Mouse (Mus musculus) limb, embryonic 10.5 days (tissue): ENCODE data around the gene Tmem116. TPM values are rescaled to one million over a fixed set of nuclear protein-coding genes. Genes with fewer than 3 reads are reported as not detected.

Experiments
- DNase-seq: peaks from one replicate; pipeline ENCODE4 v3.0.0-alpha.2; 2017; ENCODE audit warnings: low spot score
- H3K27ac ChIP-seq: fragments of 300-500 bp; sonication (generic); 2 replicates; pipeline ENCODE4 v1.5.1; 2016; ENCODE audit warnings: mild to moderate bottlenecking
- H3K27me3 ChIP-seq: fragments of 300-500 bp; sonication (generic); 2 replicates; pipeline ENCODE4 v1.6.1; 2016; ENCODE audit warnings: low read depth, mild to moderate bottlenecking; ENCODE audit not compliant: poor library complexity, severe bottlenecking
- H3K36me3 ChIP-seq: fragments of 300-500 bp; sonication (generic); 2 replicates; pipeline ENCODE4 v1.6.1; 2016; ENCODE audit warnings: mild to moderate bottlenecking, moderate library complexity
- H3K4me1 ChIP-seq: fragments of 300-500 bp; sonication (generic); 2 replicates; pipeline ENCODE4 v1.6.1; 2016
- H3K4me3 ChIP-seq: fragments of 300-500 bp; sonication (generic); 2 replicates; pipeline ENCODE4 v1.5.1; 2016; ENCODE audit warnings: mild to moderate bottlenecking, moderate library complexity
- H3K9me3 ChIP-seq: fragments of 300-500 bp; sonication (generic); replicated peaks from 2 replicates; pipeline ENCODE4 v1.6.1; 2016; ENCODE audit warnings: mild to moderate bottlenecking
- WGBS: fragments of 180-500 bp; shearing (Covaris S2); methylation state at CpG from one replicate; pipeline ENCODE4 v1.1.7; 2016; 5-methylcytosine and 5-hydroxymethylcytosine counted together
- polyA plus RNA-seq: library from polyadenylated mRNA; unstranded; fragments of >200 nt; fragmentation: Nextera tagmentation; extraction: Ambion mirVana; gene quantifications from 2 replicates; pipeline ENCODE4 v1.2.1, GENCODE M21; 2016

Gene Tmem116
- polyA plus RNA-seq, 1 experiment from 2014 or later = 0.73 TPM

- DNase-seq = no peak
- H3K36me3 ChIP-seq = peaks cover 93% of the 10 kb centered on the region
- 71% methylated on average over 8 of the region's 8 CpGs for whole genome bisulfite sequencing
Observed at GRCm38 (mm10) chr5:121526961-121527360, 75.3 kb downstream of the Tmem116 start.

GRCm38 (mm10) chr5:121534521-121534920 is 82.8 kb downstream of the Tmem116 start:
- no peak overlapping the region for H3K4me3 ChIP-seq
- H3K27ac ChIP-seq = no peak overlapping the region
- H3K9me3 ChIP-seq = no peaks in the 10 kb centered on the region
- H3K4me1 ChIP-seq = no peaks in the 10 kb centered on the region
- 92% methylated on average over 5 of the region's 5 CpGs for WGBS
- peaks cover 96% of the 10 kb centered on the region for H3K36me3 ChIP-seq
- no peaks in the 10 kb centered on the region for H3K27me3 ChIP-seq
- DNase-seq = peak; percentile 39

More at GRCm38 (mm10) chr5:121526961-121527360, 75.3 kb downstream of the Tmem116 start:
- H3K4me1 ChIP-seq = no peaks in the 10 kb centered on the region
- no peaks in the 10 kb centered on the region for H3K9me3 ChIP-seq
- no peak overlapping the region for H3K27ac ChIP-seq
- no peaks in the 10 kb centered on the region for H3K27me3 ChIP-seq
- H3K4me3 ChIP-seq = no peak overlapping the region

GRCm38 (mm10) chr5:121535116-121535515 is 83.4 kb downstream of the Tmem116 start:
- Histone ChIP-seq H3K4me1 (no peaks in the 10 kb centered on the region), H3K27ac (no peak overlapping the region), H3K27me3 (no peaks in the 10 kb centered on the region), H3K4me3 (no peak overlapping the region), H3K9me3 (no peaks in the 10 kb centered on the region), H3K36me3 (peaks cover 96% of the 10 kb centered on the region)
- DNase-seq = no peak
- 96% methylated on average over 3 of the region's 3 CpGs for WGBS

- H3K36me3 ChIP-seq = peaks cover 85% of the 10 kb centered on the region
- WGBS = 86% methylated on average over 7 of the region's 7 CpGs
- no peak overlapping the region for H3K4me3 ChIP-seq
- no peak for DNase-seq
- H3K9me3 ChIP-seq = no peaks in the 10 kb centered on the region
- H3K27me3 ChIP-seq = no peaks in the 10 kb centered on the region
- no peaks in the 10 kb centered on the region for H3K4me1 ChIP-seq
- H3K27ac ChIP-seq = no peak overlapping the region
Observed at GRCm38 (mm10) chr5:121536921-121537555, 85.3 kb downstream of the Tmem116 start.

GRCm38 (mm10) chr5:121537588-121537987 is 85.9 kb downstream of the Tmem116 start:
- H3K36me3 ChIP-seq = peaks cover 80% of the 10 kb centered on the region
- no peak for DNase-seq
- 86% methylated on average over 2 of the region's 2 CpGs for WGBS
- no peaks in the 10 kb centered on the region for H3K4me1 ChIP-seq
- no peaks in the 10 kb centered on the region for H3K27me3 ChIP-seq
- H3K4me3 ChIP-seq = no peak overlapping the region
- no peaks in the 10 kb centered on the region for H3K9me3 ChIP-seq
- no peak overlapping the region for H3K27ac ChIP-seq

- WGBS = 95% methylated on average over 5 of the region's 5 CpGs
- no peak overlapping the region for H3K27ac ChIP-seq
- peaks cover 13% of the 10 kb centered on the region for H3K4me1 ChIP-seq
- H3K27me3 ChIP-seq = no peaks in the 10 kb centered on the region
- no peaks in the 10 kb centered on the region for H3K9me3 ChIP-seq
- no peak overlapping the region for H3K4me3 ChIP-seq
- peaks cover 57% of the 10 kb centered on the region for H3K36me3 ChIP-seq
- DNase-seq = no peak
Observed at GRCm38 (mm10) chr5:121540066-121540465, 88.4 kb downstream of the Tmem116 start.

- DNase-seq = no peak
- no peaks in the 10 kb centered on the region for H3K27me3 ChIP-seq
Observed at GRCm38 (mm10) chr5:121541235-121541634, 89.5 kb downstream of the Tmem116 start.

GRCm38 (mm10) chr5:121543370-121543769 is 91.7 kb downstream of the Tmem116 start:
- Histone ChIP-seq H3K27me3 (no peaks in the 10 kb centered on the region), H3K4me3 (no peak overlapping the region), H3K4me1 (peaks cover 22% of the 10 kb centered on the region), H3K36me3 (peaks cover 27% of the 10 kb centered on the region), H3K9me3 (no peaks in the 10 kb centered on the region), H3K27ac (no peak overlapping the region)
- 82% methylated on average over 3 of the region's 3 CpGs for WGBS
- no peak for DNase-seq

More at GRCm38 (mm10) chr5:121541235-121541634, 89.5 kb downstream of the Tmem116 start:
- 92% methylated on average over 7 of the region's 7 CpGs for WGBS
- Histone ChIP-seq H3K4me1 (peaks cover 17% of the 10 kb centered on the region), H3K4me3 (no peak overlapping the region), H3K27ac (no peak overlapping the region), H3K9me3 (no peaks in the 10 kb centered on the region), H3K36me3 (peaks cover 48% of the 10 kb centered on the region)

- under 1% methylated on average over 91 of the region's 97 CpGs for WGBS
- peaks cover 22% of the 10 kb centered on the region for H3K4me1 ChIP-seq
- peak within 1 kb of the TSS; percentile 90 for H3K4me3 ChIP-seq
- H3K36me3 ChIP-seq = peaks cover 9% of the 10 kb centered on the region
- H3K27me3 ChIP-seq = no peaks in the 10 kb centered on the region
- no peaks in the 10 kb centered on the region for H3K9me3 ChIP-seq
- peak within 1 kb of the TSS; percentile 99 for H3K27ac ChIP-seq
- DNase-seq = peak; percentile 68
Observed at GRCm38 (mm10) chr5:121544910-121545792, 93.5 kb downstream of the Tmem116 start, which contains the start of the genes Adam1a and Gm42878. Gene Adam1a, minus strand, starts transcription at chr5:121545482. Gene Gm42878, minus strand, starts transcription at chr5:121545482.

GRCm38 (mm10) chr5:121545793-121546529 is 94.3 kb downstream of the Tmem116 start, which contains the start of gene Mapkapk5:
Gene Mapkapk5, minus strand, starts transcription at chr5:121545905.
- H3K4me3 ChIP-seq = peak within 1 kb of the TSS; percentile 90
- H3K27me3 ChIP-seq = no peaks in the 10 kb centered on the region
- H3K9me3 ChIP-seq = no peaks in the 10 kb centered on the region
- peaks cover 3% of the 10 kb centered on the region; the same call in 1 of the 2 replicates for H3K36me3 ChIP-seq
- peak within 1 kb of the TSS; percentile 99 for H3K27ac ChIP-seq
- 2% methylated on average over 55 of the region's 55 CpGs for WGBS
- H3K4me1 ChIP-seq = peaks cover 22% of the 10 kb centered on the region
- DNase-seq = peak; percentile 99

- H3K27me3 ChIP-seq = no peaks in the 10 kb centered on the region
- no peak for DNase-seq
- H3K9me3 ChIP-seq = no peaks in the 10 kb centered on the region
- H3K4me3 ChIP-seq = peak overlapping the region; percentile 90
- peaks cover 3% of the 10 kb centered on the region; the same call in 1 of the 2 replicates for H3K36me3 ChIP-seq
- WGBS = 44% methylated on average over 6 of the region's 6 CpGs
- peaks cover 22% of the 10 kb centered on the region for H3K4me1 ChIP-seq
- H3K27ac ChIP-seq = peak overlapping the region; percentile 99
Observed at GRCm38 (mm10) chr5:121546530-121546895, 94.8 kb downstream of the Tmem116 start.

GRCm38 (mm10) chr5:121547084-121547483 is 95.4 kb downstream of the Tmem116 start:
- H3K9me3 ChIP-seq = no peaks in the 10 kb centered on the region
- no peaks in the 10 kb centered on the region for H3K27me3 ChIP-seq
- DNase-seq = no peak
- H3K4me1 ChIP-seq = peaks cover 22% of the 10 kb centered on the region
- peaks cover 3% of the 10 kb centered on the region; the same call in 1 of the 2 replicates for H3K36me3 ChIP-seq
- H3K4me3 ChIP-seq = no peak overlapping the region; the same call in 1 of the 2 replicates
- 94% methylated on average over 3 of the region's 3 CpGs for WGBS
- no peak overlapping the region for H3K27ac ChIP-seq
